Mouse (Mus musculus): Measurements from ENCODE around the gene Acadvl.

DNA sequence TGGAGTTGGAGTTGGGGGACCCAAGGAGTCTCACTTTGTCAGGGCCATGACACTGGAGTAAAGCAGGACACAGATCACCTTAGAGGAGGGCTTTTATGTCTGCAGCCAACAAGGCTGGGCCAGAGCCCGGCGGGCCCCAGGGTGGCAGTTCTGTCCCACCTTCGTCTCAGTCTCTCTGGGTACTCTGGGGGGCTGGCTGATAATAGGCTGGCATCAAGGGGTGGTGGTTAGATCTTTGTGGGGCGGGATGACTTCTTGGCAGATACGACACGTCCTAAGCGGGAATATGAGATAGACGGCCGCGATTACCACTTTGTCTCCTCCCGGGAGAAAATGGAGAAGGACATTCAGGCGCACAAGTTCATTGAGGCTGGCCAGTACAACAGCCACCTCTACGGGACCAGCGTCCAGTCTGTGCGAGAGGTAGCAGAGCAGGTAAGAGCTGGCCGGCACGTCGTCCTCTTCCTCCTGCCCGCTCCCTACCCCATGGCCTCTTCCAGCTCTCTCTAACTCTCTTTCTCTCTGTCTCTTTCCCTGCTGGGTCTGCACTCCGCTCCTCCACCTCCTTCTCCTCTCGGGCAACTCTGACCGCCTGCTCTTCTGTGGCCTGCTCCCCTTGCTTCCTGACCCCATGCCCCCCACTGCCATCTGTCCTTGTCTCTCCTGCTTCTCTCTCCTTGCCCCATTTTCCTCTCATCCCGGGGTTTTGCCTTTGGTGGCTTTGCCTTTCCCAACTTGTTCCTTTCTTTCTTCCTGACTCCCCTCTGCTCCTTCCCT lies 27.3 kb upstream of the Acadvl start:
- TF ChIP-seq CTCF (IDR thresholded peaks at IDR 0.05; ENCODE audit: low read depth): no peak
- no peak for TF ChIP-seq EP300 (IDR thresholded peaks at IDR 0.05; ENCODE audit: low read depth)
